Mouse (Mus musculus) lung, postnatal 0 days (tissue): ENCODE data around the gene Arhgef10l. TPM values are rescaled to one million over a fixed set of nuclear protein-coding genes. Genes with fewer than 3 reads are reported as not detected.

Source experiments
- ATAC-seq: fragments of 200-750 bp; cut with Nextera tagmentation; 2 replicates; pipeline ENCODE4 v1.8.0; 2017; ENCODE audit warnings: moderate library complexity
- DNase-seq: peaks from one replicate; pipeline ENCODE4 v3.0.0-alpha.2; 2016; ENCODE audit warnings: low spot score
- H3K27ac ChIP-seq: fragments of 300-500 bp; sonication (generic); 2 replicates; pipeline ENCODE4 v1.5.1; 2014; ENCODE audit warnings: antibody characterized with exemption, mild to moderate bottlenecking, low read length, mixed read lengths
- H3K27me3 ChIP-seq: fragments of 300-500 bp; sonication (generic); replicated peaks from 2 replicates; pipeline ENCODE4 v1.6.1; 2014; ENCODE audit warnings: low read length, mixed read lengths; ENCODE audit not compliant: insufficient read depth
- H3K36me3 ChIP-seq: fragments of 300-500 bp; sonication (generic); 2 replicates; pipeline ENCODE4 v1.6.1; 2014; ENCODE audit warnings: low read length, mixed read lengths; ENCODE audit not compliant: insufficient read depth
- H3K4me1 ChIP-seq: fragments of 300-500 bp; sonication (generic); 2 replicates; pipeline ENCODE4 v1.6.1; 2014; ENCODE audit warnings: antibody characterized with exemption, low read depth, low read length, mixed read lengths; ENCODE audit not compliant: insufficient read depth
- H3K4me2 ChIP-seq: fragments of 300-500 bp; sonication (generic); replicated peaks from 2 replicates; pipeline ENCODE4 v1.6.1; 2014; ENCODE audit warnings: low read depth, mild to moderate bottlenecking, low read length, moderate library complexity, mixed read lengths
- H3K4me3 ChIP-seq: fragments of 300-500 bp; sonication (generic); 2 replicates; pipeline ENCODE4 v1.5.1; 2014; ENCODE audit warnings: low read depth, low read length
- H3K9ac ChIP-seq: fragments of 300-500 bp; sonication (generic); replicated peaks from 2 replicates; pipeline ENCODE4 v1.6.1; 2014; ENCODE audit warnings: low read depth, mild to moderate bottlenecking
- H3K9me3 ChIP-seq: fragments of 300-500 bp; sonication (generic); 2 replicates; pipeline ENCODE4 v1.6.1; 2016; ENCODE audit warnings: low read length, mixed read lengths
- CTCF ChIP-seq: IDR thresholded peaks from 2 replicates; pipeline ENCODE4 v1.5.1; 2016; ENCODE audit warnings: antibody characterized with exemption, mild to moderate bottlenecking
- EP300 ChIP-seq: IDR thresholded peaks from 2 replicates; pipeline ENCODE4 v1.6.1; 2016; ENCODE audit warnings: antibody characterized with exemption, mild to moderate bottlenecking, control low read depth
- WGBS: fragments of 180-500 bp; shearing (Covaris S2); extraction: QIAGEN DNeasy Blood & Tissue Kit; methylation state at CpG from one replicate; pipeline ENCODE4 v1.1.7; 2014; 5-methylcytosine and 5-hydroxymethylcytosine counted together
- polyA plus RNA-seq: library from polyadenylated mRNA; unstranded; fragments of >200 nt; fragmentation: Nextera tagmentation; extraction: Ambion mirVana; gene quantifications from 2 replicates; pipeline ENCODE4 v1.2.1, GENCODE M21; 2015

The Arhgef10l gene
- polyA plus RNA-seq, 1 experiment from 2014 or later, result 9.3 TPM

- TF ChIP-seq EP300 (no peak), CTCF (peak; percentile 24; the same call in 1 of the 2 replicates)
- no peak overlapping the region for H3K9ac ChIP-seq
- H3K27me3 ChIP-seq, result no peaks in the 10 kb centered on the region
- H3K4me1 ChIP-seq, result no peaks in the 10 kb centered on the region
- ATAC-seq (no peak), DNase-seq (no peak)
- H3K9me3 ChIP-seq, result no peaks in the 10 kb centered on the region
- 31% methylated on average over 5 of the region's 5 CpGs for WGBS
- no peaks in the 10 kb centered on the region for H3K36me3 ChIP-seq
- H3K4me3 ChIP-seq, result no peak overlapping the region
- H3K27ac ChIP-seq, result no peak overlapping the region
- no peak overlapping the region for H3K4me2 ChIP-seq
Observed at GRCm38 (mm10) chr4:140491555-140491954, 174.3 kb downstream of the Arhgef10l start.

GRCm38 (mm10) chr4:140485442-140485841 lies 180.4 kb downstream of the Arhgef10l start:
- Histone ChIP-seq H3K4me3 (no peak overlapping the region), H3K27me3 (no peaks in the 10 kb centered on the region), H3K27ac (no peak overlapping the region), H3K36me3 (no peaks in the 10 kb centered on the region), H3K9ac (no peak overlapping the region), H3K4me2 (no peak overlapping the region), H3K4me1 (no peaks in the 10 kb centered on the region), H3K9me3 (no peaks in the 10 kb centered on the region)
- WGBS, result 51% methylated on average over 12 of the region's 12 CpGs
- DNase-seq (no peak), ATAC-seq (no peak)
- TF ChIP-seq EP300 (no peak), CTCF (no peak)

GRCm38 (mm10) chr4:140483134-140483533 lies 182.7 kb downstream of the Arhgef10l start:
- WGBS, result 67% methylated on average over 11 of the region's 11 CpGs
- ATAC-seq (no peak), DNase-seq (no peak)
- Histone ChIP-seq H3K36me3 (no peaks in the 10 kb centered on the region), H3K4me1 (no peaks in the 10 kb centered on the region), H3K4me2 (no peak overlapping the region), H3K9me3 (no peaks in the 10 kb centered on the region), H3K27me3 (no peaks in the 10 kb centered on the region), H3K4me3 (no peak overlapping the region), H3K9ac (no peak overlapping the region), H3K27ac (no peak overlapping the region)
- TF ChIP-seq EP300 (no peak), CTCF (no peak)

- Histone ChIP-seq H3K36me3 (no peaks in the 10 kb centered on the region), H3K9ac (no peak overlapping the region), H3K4me1 (no peaks in the 10 kb centered on the region), H3K4me2 (no peak overlapping the region), H3K27ac (no peak overlapping the region), H3K27me3 (no peaks in the 10 kb centered on the region), H3K4me3 (no peak overlapping the region), H3K9me3 (no peaks in the 10 kb centered on the region)
- 33% methylated on average over 15 of the region's 15 CpGs for WGBS
- no peak for ATAC-seq
- no peak for DNase-seq
- no peak for TF ChIP-seq EP300
- no peak for TF ChIP-seq CTCF
Observed at GRCm38 (mm10) chr4:140480369-140481067, 185.3 kb downstream of the Arhgef10l start.

GRCm38 (mm10) chr4:140475194-140475593 lies 190.6 kb downstream of the Arhgef10l start:
- Histone ChIP-seq H3K36me3 (no peaks in the 10 kb centered on the region), H3K9me3 (no peaks in the 10 kb centered on the region), H3K4me1 (no peaks in the 10 kb centered on the region), H3K9ac (no peak overlapping the region), H3K27me3 (no peaks in the 10 kb centered on the region), H3K27ac (no peak overlapping the region), H3K4me2 (no peak overlapping the region), H3K4me3 (no peak overlapping the region)
- DNase-seq, result no peak
- no peak for ATAC-seq
- WGBS, result 60% methylated on average over 8 of the region's 8 CpGs
- no peak for TF ChIP-seq EP300
- no peak for TF ChIP-seq CTCF

- H3K27ac ChIP-seq, result no peak overlapping the region
- no peak overlapping the region for H3K9ac ChIP-seq
- no peaks in the 10 kb centered on the region for H3K36me3 ChIP-seq
- no peak overlapping the region for H3K4me3 ChIP-seq
- H3K4me1 ChIP-seq, result no peaks in the 10 kb centered on the region
- DNase-seq, result peak; percentile 12
- WGBS, result 65% methylated on average over 13 of the region's 13 CpGs
- no peaks in the 10 kb centered on the region for H3K27me3 ChIP-seq
- no peak overlapping the region for H3K4me2 ChIP-seq
- no peaks in the 10 kb centered on the region for H3K9me3 ChIP-seq
- no peak for TF ChIP-seq EP300
- ATAC-seq, result no peak
Observed at GRCm38 (mm10) chr4:140469760-140470452, 195.9 kb downstream of the Arhgef10l start.
